Mouse (Mus musculus): ENCODE measurements at regions not wholly inside any gene's neighbourhood (a gene's known extent, or its start where the extent isn't known, plus 50 kb on each side); places are given as distances from the start of the nearest gene placed in this dataset.

GRCm38 (mm10) chr2:123364204-123364603, 599.2 kb downstream of the Sqor start:
- TF ChIP-seq HCFC1 (IDR thresholded peaks at IDR 0.05; ENCODE audit: borderline replicate concordance, insufficient read depth, low read length) (no peak), MAFK (IDR thresholded peaks at IDR 0.05; ENCODE audit: insufficient read depth, low read depth, low read length) (no peak)

Measured in ES-E14 (cell line).